Mouse (Mus musculus) layer of hippocampus, postnatal 25 days (tissue): Measurements from ENCODE around the gene Ndufc2. TPM values are rescaled to one million over a fixed set of nuclear protein-coding genes. Genes with fewer than 3 reads are reported as not detected.
A peak's percentile ranks its signal among the peaks of the same experiment; 100 is the strongest.

Experiments
- DNase-seq, 2 experiments: peaks; one replicate each; pipeline ENCODE4 v3.0.0; 2022; ENCODE audit warnings: mixed read lengths in 2 of 2, low spot score in 1 of 2; ENCODE audit errors: extremely low spot score in 1 of 2
- total RNA-seq, 2 experiments: library from RNA; stranded (reverse); gene quantifications; 2 replicates each; pipeline ENCODE4 v1.2.3; 2021

Ndufc2 gene
- total RNA-seq, 2 experiments from 2014 or later = 231 to 241 TPM

DNA sequence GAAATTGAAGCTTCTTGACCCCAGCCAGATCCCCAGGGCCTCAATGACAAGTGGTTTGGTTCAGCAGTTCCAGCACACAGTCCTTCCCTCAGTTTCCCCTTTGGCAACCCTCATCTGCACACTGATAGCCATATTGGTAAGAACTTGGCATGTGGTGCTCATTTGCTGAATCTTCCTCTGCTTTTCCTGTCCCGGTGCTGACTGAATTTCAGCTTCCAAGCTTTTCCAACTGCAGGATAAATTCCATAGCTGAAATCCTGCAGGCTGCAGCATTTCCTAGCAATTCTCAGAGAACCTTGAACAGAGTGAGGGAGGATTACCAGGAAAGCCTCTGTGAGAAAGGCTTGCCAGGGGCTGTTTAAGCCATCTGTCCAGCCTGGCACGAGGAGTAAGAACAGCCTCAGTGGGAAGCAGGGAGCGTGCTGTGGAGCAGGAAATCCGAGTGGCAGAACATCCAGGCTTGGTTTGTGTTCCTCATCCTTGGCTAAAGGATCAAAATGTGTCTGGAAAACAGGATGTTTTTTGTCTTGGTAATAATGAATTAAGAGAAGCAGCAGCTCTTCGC lies 12.9 kb upstream of the Ndufc2 start:
- peak; percentile 61 to 67 for DNase-seq

DNA sequence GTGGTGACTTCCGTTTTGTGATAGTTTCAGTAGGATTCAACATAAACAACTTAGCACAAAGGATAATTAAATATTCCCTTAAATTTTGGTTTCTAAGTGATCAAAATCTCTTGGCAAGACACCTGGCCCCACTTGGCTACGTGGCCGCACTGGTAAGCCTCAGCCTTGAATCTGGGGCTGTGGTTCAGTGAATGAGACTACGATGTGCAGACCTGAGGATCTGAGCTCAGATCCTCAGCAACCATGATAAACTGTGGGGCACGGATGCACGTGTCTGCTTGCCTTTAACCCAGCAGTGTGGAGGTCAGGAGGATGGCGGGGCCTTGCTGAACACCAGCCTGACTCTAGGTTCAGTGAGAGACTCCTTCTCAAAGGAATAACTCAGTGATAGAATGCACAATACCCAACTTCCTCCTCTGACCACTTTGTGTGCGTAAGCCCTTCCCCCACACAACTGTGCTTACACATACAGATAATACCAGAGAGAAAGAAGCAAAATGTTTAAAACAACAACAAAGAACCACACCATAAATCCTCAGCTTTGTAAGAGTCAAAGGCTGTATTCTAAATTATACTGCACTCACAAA lies 12.1 kb upstream of the Ndufc2 start:
- no peak for DNase-seq

DNA sequence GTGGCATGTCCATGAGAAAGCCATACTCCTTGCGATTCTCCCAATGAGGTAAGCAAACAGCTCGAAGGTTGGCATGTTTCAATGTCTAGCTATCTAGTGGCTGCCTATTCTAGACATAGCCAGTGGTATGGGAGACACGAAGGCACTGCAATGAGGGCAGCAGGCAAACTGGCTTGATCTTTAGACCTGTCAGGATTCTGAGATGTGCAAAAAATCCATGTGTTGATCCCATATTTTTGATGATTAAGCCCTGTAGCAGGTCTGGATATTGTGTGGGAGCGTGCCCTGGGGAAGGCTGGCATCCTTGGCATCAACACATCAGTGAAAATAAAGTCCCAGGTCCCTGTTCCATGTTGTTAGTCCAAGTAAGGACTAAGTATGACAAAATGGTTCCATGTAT lies 11.3 kb upstream of the Ndufc2 start:
- no peak for DNase-seq

DNA sequence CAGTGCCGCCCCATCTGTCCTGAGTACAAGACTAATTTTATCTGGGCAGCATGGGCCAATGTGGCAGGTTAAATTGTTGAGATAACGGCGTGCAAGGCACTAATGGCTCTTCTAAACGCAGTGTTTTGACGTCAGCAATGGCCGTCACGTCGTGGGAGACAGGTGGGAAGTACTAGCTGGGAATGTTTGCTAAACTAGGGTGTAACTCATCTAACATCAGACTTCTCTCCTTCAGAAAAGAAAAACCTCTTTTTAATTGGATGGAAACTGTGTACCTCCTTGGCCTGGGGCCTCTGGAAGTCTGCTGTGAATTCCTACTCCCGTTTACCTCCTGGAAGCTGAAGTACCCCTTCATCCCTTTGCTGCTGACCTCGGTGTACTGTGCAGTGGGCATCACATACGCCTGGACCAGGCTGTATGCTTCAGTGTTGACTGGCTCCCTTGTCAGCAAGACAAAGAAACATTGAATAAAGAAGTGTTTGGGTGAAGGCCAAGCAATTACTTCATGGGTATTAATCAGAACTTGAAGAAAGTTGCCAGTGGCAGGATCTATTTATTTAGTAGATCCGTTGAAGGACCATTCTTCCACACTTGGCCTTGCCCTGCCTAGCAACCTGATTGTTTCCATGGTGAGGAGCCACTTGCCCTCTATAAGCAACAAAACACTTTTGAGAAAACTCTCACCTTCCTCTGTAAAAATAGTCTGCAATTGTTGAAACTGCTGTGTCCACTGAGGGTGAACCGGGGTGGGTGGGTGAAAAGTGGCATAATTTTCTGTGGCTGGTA lies 8.3 kb upstream of the Ndufc2 start:
- DNase-seq = no peak

DNA sequence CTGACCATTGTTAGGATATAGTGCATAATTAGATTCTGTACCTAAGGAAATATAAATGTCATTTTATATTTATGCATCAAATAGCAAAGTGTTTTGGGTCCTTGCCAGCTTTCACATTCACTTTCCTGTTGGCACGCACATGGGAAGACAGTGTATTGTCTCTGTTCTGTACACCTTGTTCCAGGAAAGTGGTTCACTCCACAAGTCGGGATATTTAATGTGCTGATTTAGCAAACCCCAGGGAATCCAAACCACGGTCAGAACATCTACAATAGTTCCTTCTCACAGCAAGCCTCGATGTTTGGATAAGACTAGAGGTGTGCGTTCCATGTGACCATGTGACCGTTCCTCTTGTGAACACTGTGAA lies 7.7 kb upstream of the Ndufc2 start:
- no peak for DNase-seq

DNA sequence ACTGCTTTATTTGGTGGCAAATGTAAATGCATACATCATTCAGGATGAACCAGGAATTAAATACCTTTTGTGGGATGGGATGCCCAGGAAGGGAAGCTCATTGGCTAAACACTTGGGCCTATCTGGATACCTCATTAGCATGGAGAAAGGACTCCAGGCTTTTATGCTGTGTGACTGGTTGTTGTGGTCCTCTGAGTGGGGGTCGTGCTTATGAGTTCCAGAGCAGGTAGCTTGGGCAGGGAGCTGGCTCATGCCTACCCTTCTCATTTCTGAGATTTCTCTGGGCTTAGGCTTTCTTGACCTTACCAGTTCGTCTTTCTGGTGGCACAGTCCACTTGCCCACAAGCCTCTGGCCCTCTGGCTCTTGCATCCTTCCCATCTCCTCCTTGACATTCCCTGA lies 5.4 kb upstream of the Ndufc2 start:
- DNase-seq = no peak

DNA sequence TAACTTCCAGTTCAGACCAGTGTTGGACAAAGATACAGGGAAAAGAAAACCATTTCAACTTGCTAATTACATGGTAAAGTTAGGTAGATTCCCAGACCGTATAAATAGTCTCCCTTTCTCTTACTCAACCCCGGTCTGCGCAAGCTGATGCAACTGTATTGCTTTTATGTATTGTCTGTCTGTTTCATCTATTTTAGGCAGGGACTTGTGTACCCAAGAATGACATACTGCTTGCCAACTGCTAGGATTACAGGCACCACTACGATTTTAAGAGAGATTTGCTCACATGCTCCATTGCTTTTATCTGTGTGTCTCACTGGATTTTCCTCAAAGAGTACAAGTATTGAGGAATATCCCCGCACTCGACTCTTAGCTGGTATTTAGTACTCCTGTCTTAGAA lies 860 bp upstream of the Ndufc2 start:
- no peak for DNase-seq

DNA sequence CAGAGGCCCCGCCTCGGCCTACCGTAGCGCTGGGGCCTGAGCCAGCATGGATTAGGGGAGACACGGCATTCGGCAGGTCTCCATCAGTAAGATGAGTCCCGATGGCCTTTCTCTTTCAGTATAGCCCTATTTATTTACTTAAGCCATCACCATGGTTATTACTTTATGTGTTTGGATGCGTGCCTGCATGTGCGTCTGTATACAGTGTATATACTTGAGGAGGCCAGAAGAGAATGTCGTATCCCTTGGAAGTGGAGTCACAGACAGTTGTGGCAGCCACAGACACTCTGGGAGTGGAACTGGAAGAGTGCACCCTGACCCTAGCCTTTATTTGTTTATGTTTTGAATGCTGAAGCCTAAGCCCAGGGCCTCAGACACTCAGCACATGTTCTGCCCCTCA lies 7.3 kb downstream of the Ndufc2 start:
- no peak for DNase-seq

DNA sequence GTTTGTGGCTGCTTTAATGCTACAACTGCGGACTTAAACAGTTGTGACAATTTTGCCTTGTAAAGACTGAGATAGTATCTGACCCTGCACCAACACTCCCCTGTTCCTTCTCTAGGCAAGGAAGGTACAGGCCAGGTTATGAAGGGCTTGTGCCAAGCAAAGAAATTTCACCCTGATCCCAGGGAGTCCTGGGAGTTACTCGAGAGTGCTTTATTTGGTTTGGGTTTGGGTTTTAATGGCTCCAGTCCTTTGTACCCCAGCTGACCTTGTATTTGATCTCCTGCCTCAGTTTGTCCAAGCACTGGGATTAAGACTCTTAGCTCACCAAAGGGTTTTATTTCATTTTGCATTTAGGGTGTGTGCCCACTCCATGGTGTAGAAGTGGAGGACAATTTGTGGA lies 11.3 kb downstream of the Ndufc2 start:
- DNase-seq = no peak

DNA sequence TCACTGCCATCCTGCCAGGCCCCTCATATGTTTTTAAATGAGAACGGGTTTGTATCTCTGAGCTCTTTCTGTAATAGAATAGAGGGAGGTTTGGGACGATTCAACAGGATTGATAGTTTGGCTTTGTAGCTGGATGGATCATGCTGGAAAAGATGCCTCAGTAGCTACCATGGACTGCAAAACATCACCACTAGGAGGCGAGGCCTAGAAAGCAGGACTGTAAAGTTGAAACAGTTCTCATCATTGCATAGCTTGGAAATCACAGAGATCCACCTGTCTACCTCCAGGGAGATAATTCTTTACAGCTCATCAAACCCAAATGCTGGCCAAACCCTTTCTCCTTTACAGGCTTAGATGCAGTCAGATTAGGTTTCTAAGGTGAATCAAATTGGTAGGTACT lies 11.8 kb downstream of the Ndufc2 start:
- DNase-seq = no peak

DNA sequence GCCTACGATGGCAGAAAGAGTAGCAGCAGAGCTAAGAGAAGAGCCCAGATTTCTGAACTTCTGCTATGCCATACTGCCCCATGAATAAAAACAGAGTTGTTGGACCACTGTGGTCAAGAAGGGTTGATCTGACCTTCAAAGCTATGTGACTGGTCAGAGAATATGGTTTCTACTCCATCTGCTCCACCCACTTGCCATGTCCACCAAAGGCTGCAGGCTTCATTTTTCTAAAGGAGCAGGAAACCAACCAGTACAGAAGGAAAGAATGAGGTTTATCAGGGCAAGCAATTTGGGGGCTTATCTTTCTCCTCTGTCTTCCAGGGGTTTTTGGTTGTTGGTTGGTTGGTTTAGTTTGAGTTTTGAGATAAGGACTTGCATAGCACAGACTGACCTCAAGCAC lies 14.2 kb downstream of the Ndufc2 start:
- no peak for DNase-seq

DNA sequence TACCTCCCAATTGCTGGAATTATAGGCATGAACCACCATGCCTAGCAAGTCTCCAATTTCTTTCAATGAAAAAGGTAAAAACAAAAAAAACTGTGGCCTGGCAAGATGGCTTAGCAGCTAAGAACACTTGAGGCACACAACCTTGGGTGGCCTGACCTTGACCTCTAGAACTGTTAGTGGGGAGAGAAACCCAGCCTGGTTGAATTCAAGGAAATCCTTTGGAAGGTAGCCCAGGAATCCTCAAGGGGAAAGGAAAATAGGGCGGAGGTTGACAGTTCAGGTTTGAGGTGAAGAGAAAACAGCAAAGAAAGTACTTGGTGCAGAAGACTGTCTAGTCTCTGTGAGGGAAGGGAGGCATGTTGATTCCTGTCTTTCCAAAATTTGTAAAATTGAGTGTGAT lies 14.6 kb downstream of the Ndufc2 start:
- DNase-seq = no peak

DNA sequence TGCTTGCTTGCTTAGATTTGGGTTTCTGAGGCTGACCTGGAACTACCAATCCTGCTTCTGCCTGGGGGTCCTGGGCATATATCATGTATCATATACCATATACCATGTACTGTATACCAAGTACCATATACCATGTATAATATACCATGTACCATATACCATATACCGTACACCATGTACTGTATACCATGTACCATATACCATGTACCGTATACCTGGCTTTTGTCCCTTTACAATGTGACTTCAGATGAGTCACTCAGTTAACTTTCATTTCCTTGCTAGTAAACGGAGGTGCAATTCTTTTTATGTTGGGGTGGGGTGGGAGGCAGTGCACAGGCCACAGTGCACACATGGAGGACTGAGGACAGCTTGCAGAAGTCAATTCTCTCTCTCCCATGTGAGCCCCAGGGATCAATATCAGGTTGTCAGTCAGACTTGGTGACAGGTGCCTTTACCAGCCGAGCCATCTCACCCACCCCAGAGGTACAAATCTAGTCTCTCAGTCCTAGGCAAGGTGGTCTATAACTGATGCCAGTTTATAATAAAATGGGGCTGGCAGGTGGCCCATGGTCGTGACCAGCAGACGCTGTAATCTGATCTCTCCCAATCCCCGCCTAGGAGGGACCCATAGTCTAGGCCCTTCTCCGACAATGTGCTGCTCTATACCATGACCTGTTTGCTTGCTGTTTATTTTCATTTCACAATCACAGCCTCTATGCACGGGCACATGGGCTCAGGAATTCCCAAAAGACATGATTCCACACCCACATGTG lies 15.3 kb downstream of the Ndufc2 start:
- DNase-seq = no peak

DNA sequence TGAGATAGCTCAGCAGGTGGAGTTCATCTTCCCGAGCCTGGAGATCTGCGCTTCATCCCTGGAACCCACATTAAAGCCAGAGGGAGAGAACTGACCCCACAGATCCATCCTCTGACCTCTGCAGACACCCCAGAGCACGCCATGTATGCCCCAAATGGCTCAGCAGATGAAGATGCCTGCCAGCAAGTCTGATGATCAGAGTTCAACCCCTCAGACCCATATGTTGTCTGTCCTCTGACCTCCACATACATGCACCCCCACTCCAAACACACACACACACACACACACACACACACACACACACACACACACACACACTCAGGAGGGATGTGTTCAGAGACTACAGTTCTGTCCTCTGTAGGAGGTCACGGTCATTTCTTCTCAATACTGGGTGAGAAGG lies 16.7 kb downstream of the Ndufc2 start:
- no peak for DNase-seq

DNA sequence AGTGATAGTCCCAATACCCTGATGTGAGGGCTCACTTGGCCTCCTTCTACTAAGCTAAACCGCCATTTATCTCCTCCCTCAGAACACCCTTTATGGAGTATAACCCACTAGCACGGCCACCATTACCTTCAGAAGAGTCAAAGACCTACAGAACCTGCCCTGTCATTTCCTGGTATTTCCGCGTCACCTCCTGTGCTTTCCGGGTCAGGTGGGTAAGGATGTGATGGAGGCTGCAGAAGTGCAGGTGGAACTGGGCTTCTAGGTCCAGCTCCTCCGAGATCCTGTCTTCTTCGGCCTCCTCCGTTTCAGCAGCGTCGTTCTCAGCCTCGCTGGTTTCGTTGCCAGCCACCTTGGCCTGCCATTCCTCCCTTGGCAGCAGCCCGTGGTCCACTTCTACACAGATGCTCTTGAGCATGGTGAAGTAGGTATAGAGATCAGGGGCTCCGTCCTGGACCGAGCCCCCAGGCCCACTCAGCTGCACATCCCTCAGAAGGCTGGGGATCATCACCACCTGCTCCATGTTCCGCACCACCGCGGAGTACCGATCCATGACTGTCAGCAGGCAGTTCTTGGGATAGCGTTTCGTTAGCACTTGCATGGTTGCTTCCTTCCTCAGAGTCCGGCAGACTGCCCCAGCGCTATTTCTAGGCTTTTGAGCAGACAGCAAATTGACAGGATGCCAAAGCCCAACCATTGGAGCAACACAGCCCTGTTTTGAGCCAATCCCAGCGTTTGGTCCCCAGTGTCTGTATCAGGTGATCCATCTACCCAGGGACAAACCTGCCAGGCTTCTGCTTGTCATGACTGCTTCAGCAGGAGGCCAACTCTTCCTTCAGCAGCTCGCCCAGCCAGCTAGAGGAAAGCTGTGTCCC lies 17.3 kb downstream of the Ndufc2 start, which contains the start of gene Thrsp:
Gene Thrsp, minus strand, starts transcription at position 825 of the 872 bp plus-strand sequence.
- DNase-seq = peak; percentile 37 to 58

DNA sequence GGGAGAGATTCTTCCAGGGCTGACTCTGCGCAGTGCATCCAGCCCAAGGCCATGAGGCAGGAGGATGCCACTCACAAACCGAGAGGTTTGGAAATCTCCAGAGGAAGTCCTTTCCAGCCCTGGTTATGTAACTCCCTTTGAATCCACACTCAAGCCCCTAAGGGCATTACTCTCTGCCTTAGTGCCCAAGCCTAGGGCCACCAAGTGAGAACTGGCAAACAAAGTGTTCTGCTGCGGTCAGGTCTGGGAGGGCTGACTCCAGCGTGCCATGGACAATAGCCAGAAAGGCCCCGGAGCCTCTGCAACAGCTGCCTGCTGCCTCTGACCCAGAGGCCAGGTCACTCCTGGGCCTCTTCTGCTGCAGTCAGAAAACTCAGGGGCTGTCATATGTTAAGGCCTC lies 18.9 kb downstream of the Ndufc2 start:
- DNase-seq = no peak

DNA sequence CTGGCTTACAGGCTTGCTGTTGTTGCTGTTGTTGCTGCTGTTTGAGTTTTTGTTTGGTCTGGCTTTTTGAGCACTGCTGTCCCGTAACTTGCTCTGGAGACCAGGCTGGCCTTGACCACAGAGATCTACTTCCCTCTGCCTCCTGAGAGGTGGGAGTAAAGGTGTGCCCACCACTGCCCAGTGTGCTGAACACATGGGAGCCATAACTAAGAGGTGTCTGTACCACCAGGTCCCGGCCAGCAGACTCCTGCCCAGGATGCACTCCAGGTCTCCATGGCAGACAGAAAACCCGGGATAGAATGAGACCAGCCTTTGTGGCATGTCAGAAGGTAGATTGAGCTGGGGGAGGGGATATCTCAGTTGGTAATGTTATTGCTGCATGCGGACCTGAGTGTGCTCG lies 19.4 kb downstream of the Ndufc2 start:
- no peak for DNase-seq

DNA sequence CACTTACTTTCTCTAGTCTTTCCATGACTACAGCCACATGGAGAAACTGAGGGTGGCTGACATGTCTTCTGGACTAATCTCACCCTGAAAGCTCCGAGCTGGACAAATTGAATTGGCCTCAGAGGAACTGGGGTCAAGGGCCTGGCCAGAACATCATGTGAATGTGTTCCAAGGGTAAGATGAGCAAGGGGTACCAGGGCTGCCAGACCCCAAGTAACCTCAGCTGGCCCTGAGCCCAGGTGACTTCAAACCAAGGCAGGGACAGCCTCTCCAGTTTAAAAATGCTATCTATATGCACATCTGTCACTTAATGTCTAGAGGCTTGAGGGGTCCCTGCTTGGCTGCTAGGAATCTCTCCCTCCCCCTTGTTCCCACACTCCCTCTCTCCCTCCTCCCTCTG lies 20.6 kb downstream of the Ndufc2 start:
- no peak for DNase-seq

DNA sequence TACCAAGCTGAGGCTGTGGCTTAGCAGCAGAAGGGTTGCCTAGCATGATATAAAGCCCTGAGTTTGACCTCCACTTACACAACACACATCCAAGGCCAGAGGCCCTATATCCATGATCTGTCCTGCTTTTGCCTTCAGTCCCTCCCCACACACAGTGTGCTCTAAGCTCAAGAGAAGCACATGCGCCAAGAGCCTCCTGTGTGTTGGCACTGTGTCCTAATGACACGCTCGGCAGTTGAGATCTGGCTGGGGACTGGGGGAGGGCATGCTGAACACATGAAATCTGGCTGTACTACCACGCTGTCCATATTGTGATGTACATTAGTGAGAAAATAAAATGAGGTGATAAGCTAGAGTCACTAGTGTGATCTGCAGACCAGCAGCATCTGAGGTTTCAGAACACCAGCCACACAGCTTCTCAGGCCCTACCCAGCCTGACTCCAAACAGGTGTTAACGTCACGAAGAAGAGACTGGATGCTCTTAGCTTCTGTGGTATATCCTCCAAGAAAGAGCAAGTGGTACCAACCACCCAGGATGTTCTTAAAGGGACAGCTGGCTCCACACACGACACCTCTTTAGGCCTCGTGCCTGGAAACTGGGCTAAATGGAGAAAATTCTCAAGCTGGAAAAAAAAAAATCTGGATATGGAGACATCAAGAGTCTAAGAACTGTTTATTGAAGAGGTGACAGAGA lies 21.3 kb downstream of the Ndufc2 start:
- peak; percentile 21 to 32 for DNase-seq

DNA sequence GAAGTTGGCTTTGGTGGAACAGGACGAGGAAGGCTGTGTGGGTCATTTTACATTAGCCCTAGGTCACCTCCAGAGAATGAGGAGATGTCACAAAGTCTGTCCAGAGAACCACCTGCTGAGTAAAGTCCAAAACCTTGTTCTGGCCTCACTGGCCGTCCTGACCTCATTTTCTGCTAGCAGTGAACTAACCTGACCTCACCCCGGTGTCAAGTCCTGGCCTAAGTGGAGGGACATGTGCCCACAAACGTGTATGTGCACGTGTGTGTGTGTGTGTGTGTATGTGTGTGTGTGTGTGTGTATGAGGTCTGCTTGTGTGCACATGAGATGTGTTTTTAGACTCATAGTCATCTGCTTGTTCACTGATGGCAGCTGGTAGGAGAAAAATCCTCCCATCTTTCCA lies 24.0 kb downstream of the Ndufc2 start:
- no peak for DNase-seq
